Mouse (Mus musculus): ENCODE measurements around the gene Grik5.

DNA sequence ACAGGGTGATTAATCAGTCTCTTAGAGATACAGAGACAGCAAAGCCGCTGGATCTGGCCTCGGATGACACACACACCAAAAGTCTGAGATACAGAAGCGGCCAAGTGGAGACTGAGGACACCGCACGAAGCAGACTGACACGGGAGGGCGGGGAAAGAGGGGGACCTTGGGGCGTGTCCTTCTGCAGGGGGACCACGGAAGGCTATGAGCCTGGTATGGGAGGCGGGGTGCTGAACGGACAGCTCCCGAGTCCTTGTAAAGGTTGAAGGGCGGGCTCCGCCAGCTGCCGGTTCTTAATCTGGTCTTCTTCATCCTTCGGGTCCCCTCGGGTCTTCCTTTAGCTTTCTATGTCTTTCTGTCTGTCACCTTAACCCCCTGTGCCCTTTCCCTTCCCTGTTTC, 63.5 kb downstream of the Grik5 start:
- TF ChIP-seq CTCF (IDR thresholded peaks at IDR 0.05; ENCODE audit: control insufficient read depth, insufficient read depth, low read length) (no peak), POLR2A (IDR thresholded peaks at IDR 0.05; ENCODE audit: borderline replicate concordance, control insufficient read depth, low read depth, low read length) (no peak)
